Mouse (Mus musculus): ENCODE measurements around the gene Vmo1. TPM values are rescaled to one million over a fixed set of nuclear protein-coding genes. Genes with fewer than 3 reads are reported as not detected.
"Not testable (repeated sequence)": the region's sequence is repeated elsewhere in the genome, so short reads cannot be mapped to it uniquely, and the experiment has no call there.

Gene Vmo1
- polyA plus RNA-seq, 1 experiment from 2014 or later, result 0.34 TPM

- Histone ChIP-seq H3K4me1 (peaks cover 9% of the 10 kb centered on the region), H3K27me3 (peaks cover 39% of the 10 kb centered on the region), H3K36me3 (no peaks in the 10 kb centered on the region), H3K9ac (peak overlapping the region; percentile 73), H3K4me3 (peak overlapping the region; percentile 56), H3K27ac (no peak overlapping the region), H3K4me2 (replicated peaks) (peak overlapping the region; percentile 86), H3K9me3 (replicated peaks) (no peaks in the 10 kb centered on the region)
- no peak for ATAC-seq (ENCODE audit: low FRiP score)
- 24% methylated on average over 9 of the region's 9 CpGs for WGBS
These were observed 25.0 kb upstream of the Vmo1 start for GRCm38 (mm10) chr11:70539423-70539822.

GRCm38 (mm10) chr11:70532839-70533238 lies 18.4 kb upstream of the Vmo1 start, which contains the start of gene Gm40193:
Gene Gm40193, minus strand, starts transcription at chr11:70532939.
- Histone ChIP-seq H3K27me3 (no peaks in the 10 kb centered on the region), H3K27ac (no peak within 1 kb of the TSS), H3K4me1 (no peaks in the 10 kb centered on the region), H3K9ac (no peak within 1 kb of the TSS), H3K9me3 (replicated peaks) (no peaks in the 10 kb centered on the region), H3K36me3 (peaks cover 14% of the 10 kb centered on the region), H3K4me3 (no peak within 1 kb of the TSS), H3K4me2 (replicated peaks) (no peak within 1 kb of the TSS)
- no peak for ATAC-seq (ENCODE audit: low FRiP score)
- 84% methylated on average over 6 of the region's 6 CpGs for WGBS

DNA sequence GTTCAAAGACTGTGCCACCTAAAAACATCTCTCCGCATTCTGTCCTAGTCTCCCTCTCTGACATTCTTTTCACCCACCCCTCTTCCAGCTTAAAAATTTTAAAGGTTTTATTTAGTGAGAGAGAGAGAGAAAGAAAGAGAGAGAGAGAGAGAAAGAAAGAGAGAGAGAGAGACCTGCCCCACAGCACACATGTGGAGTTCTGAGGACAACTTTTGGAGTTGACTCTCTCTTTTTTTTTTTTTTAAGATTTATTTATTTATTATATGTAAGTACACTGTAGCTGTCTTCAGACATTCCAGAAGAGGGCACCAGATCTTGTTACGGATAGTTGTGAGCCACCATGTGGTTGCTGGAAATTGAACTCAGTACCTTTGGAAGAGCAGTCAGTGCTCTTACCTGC lies 16.6 kb upstream of the Vmo1 start:
- H3K9me3 ChIP-seq (replicated peaks); ATAC-seq (ENCODE audit: low FRiP score); H3K9ac ChIP-seq; H3K4me2 ChIP-seq (replicated peaks); H3K27me3 ChIP-seq; H3K4me3 ChIP-seq; H3K4me1 ChIP-seq; H3K27ac ChIP-seq: not testable (repeated sequence)
- H3K36me3 ChIP-seq, result peaks cover 29% of the 10 kb centered on the region
- 79% methylated on average over 2 of the region's 2 CpGs for WGBS

DNA sequence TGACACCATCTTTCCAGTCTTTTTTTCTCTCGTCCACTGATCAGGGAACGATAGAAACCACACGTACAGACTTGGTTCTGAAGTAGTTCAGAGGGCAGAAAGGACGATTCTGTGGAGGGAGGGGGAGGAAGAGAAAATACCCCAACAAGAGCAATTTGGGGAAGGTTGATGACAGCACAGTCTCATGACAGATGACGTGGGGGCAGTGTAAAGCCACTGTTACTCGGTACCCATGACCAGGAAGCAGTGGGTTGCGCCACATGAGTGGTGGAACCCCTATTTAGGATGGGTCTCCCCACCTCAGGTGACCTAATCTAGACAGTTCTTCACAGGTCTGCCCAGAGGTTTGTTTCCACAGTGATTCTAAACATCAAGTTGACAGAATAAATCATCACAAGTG lies 14.2 kb upstream of the Vmo1 start:
- Histone ChIP-seq H3K4me3 (no peak overlapping the region), H3K36me3 (peaks cover 29% of the 10 kb centered on the region), H3K4me1 (peaks cover 5% of the 10 kb centered on the region), H3K27me3 (no peaks in the 10 kb centered on the region), H3K4me2 (replicated peaks) (no peak overlapping the region), H3K27ac (no peak overlapping the region), H3K9me3 (replicated peaks) (no peaks in the 10 kb centered on the region), H3K9ac (no peak overlapping the region)
- ATAC-seq (ENCODE audit: low FRiP score), result no peak
- WGBS, result 93% methylated on average over 7 of the region's 7 CpGs

GRCm38 (mm10) chr11:70526211-70526610 lies 11.8 kb upstream of the Vmo1 start:
- no peak for ATAC-seq (ENCODE audit: low FRiP score)
- Histone ChIP-seq H3K9ac (peak overlapping the region; percentile 79), H3K27ac (no peak overlapping the region), H3K4me3 (peak overlapping the region; percentile 71), H3K4me1 (peaks cover 5% of the 10 kb centered on the region), H3K36me3 (peaks cover 29% of the 10 kb centered on the region), H3K9me3 (replicated peaks) (no peaks in the 10 kb centered on the region), H3K4me2 (replicated peaks) (peak overlapping the region; percentile 75), H3K27me3 (no peaks in the 10 kb centered on the region)
- 90% methylated on average over 12 of the region's 12 CpGs for WGBS

DNA sequence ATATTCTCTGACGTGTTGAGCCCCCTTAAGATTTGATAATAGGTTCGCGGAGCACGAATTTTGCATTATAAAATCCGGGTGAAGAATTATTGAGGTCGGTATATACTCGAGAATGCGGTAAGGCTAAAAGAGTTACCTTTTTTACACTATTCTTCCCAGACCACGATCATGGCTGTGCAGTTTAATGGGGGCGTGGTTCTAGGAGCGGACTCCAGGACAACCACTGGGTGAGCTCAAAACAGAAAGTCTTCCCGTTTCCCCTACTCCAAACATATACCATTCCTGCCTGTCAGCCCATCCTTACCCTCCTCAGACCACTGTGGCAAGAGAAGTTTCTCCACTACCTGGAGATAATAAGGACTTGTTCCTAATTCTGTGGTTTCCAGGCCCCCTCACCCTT lies 11.3 kb upstream of the Vmo1 start:
- WGBS, result 4% methylated on average over 12 of the region's 12 CpGs
- ATAC-seq (ENCODE audit: low FRiP score), result peak; percentile 53
- Histone ChIP-seq H3K4me2 (replicated peaks) (peak overlapping the region; percentile 75), H3K36me3 (peaks cover 29% of the 10 kb centered on the region), H3K27me3 (no peaks in the 10 kb centered on the region), H3K9me3 (replicated peaks) (no peaks in the 10 kb centered on the region), H3K27ac (peak overlapping the region; percentile 68; the same call in 1 of the 2 replicates), H3K9ac (peak overlapping the region; percentile 79), H3K4me3 (peak overlapping the region; percentile 71), H3K4me1 (peaks cover 5% of the 10 kb centered on the region)

DNA sequence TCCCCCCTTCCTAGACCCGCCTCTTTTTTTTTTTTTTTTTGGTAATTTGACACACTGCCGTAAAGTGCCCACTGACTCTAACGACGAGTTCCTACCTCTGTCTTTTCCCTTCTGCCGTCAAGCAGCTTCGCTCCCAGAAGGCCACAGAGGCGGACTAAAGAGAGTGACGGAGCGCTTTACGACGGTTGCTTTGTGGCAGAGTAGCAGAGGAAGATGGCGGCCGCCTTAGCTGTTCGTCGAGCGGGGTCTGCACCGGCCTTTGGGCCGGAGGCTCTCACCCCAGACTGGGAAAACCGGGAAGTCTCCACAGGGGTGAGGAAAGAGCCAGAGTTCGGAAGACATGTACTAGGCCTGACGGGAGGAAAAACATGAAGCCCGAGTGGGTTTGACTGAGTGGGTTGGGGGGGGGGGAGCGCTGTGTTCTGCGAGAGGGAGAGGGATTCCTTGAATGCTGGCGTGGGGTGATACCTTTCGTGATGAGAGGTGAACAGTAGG lies 10.8 kb upstream of the Vmo1 start, which contains the start of gene Psmb6:
Gene Psmb6 (plus strand): TSS at position 184 of the 495 bp plus-strand sequence.
- WGBS, result 1% methylated on average over 25 of the region's 26 CpGs
- Histone ChIP-seq H3K27me3 (no peaks in the 10 kb centered on the region), H3K27ac (peak within 1 kb of the TSS; percentile 68), H3K36me3 (peaks cover 29% of the 10 kb centered on the region), H3K4me3 (peak within 1 kb of the TSS; percentile 71), H3K4me1 (peaks cover 7% of the 10 kb centered on the region), H3K4me2 (replicated peaks) (peak within 1 kb of the TSS; percentile 75), H3K9me3 (replicated peaks) (no peaks in the 10 kb centered on the region), H3K9ac (peak within 1 kb of the TSS; percentile 79)
- peak; percentile 95 for ATAC-seq (ENCODE audit: low FRiP score)

GRCm38 (mm10) chr11:70524782-70525181 lies 10.4 kb upstream of the Vmo1 start:
- 7% methylated on average over 8 of the region's 8 CpGs for WGBS
- Histone ChIP-seq H3K9me3 (replicated peaks) (no peaks in the 10 kb centered on the region), H3K36me3 (peaks cover 29% of the 10 kb centered on the region), H3K4me3 (peak overlapping the region; percentile 71), H3K4me1 (peaks cover 11% of the 10 kb centered on the region), H3K4me2 (replicated peaks) (peak overlapping the region; percentile 49), H3K27me3 (peaks cover 2% of the 10 kb centered on the region; the same call in 1 of the 2 replicates), H3K27ac (no peak overlapping the region), H3K9ac (no peak overlapping the region; the same call in 1 of the 2 replicates)
- ATAC-seq (ENCODE audit: low FRiP score), result no peak

DNA sequence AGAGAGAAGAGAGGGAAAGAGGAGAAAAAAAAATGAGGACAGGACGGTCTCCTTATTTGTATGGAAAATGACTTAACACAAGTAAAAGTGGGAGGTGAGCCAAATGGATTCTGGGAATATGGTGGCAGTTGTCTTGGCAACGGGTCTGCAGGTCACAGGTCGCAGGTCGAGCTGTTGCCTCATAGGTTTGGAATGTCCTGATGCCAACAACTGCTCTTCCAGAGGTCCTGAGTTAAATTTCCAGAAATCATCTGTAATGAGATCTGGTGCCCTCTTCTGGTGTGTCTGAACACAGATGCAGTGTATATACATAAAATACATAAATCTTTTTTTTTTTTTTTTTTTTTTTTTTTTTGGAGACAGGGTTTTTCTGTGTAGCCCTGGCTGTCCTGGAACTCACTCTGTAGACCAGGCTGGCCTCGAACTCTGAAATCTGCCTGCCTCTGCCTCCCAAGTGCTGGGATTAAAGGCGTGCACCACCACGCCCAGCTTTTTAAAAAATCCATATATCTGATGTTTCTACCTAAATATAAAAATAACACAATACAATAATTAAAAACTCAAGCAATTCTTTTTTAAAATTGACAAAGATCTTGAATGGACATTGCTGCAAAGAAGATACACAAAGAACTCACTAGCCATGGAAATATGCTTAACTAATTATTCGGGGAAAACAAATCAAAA lies 9.0 kb upstream of the Vmo1 start:
- whole genome bisulfite sequencing, result 87% methylated on average over 8 of the region's 8 CpGs
- not testable (repeated sequence) for H3K4me2 ChIP-seq (replicated peaks); H3K9me3 ChIP-seq (replicated peaks); ATAC-seq (ENCODE audit: low FRiP score); H3K27ac ChIP-seq; H3K9ac ChIP-seq; H3K4me3 ChIP-seq; H3K27me3 ChIP-seq
- Histone ChIP-seq H3K4me1 (peaks cover 11% of the 10 kb centered on the region), H3K36me3 (peaks cover 20% of the 10 kb centered on the region)

DNA sequence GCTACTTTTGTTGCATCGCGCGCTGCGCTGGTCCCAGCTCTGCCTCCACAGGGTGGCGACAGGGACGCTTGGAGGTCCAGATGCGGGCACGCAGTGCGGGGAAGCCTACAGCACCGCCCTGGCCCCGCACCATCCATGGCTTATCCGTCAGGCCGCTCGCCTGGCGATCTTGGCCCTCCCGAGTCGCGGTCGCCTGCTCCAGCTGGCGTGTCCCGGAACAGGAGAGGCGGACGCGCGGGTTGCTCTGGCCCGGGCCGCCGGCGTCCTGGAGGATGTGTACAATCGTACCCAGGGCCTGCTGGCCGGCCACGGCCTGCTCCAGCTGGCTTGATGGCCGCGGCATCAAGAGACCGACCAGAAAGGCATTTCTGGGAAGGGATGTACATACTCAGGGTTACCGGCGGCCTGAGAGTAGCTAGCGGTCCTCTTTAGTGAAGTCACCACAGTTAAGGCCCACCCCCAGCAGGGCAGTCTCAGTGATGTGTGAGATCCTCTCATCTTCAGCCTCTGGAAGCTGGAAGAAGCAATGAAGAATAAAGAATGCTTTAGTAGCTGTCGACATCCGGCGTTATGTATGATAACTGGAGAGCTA lies 5.9 kb upstream of the Vmo1 start:
- no peaks in the 10 kb centered on the region for H3K36me3 ChIP-seq
- ATAC-seq (ENCODE audit: low FRiP score), result no peak; the same call in 1 of the 2 replicates
- peak overlapping the region; percentile 42 for H3K4me2 ChIP-seq (replicated peaks)
- H3K4me3 ChIP-seq, result peak overlapping the region; percentile 25
- peak overlapping the region; percentile 36; the same call in 1 of the 2 replicates for H3K27ac ChIP-seq
- H3K9me3 ChIP-seq (replicated peaks), result no peaks in the 10 kb centered on the region
- 17% methylated on average over 41 of the region's 41 CpGs for WGBS
- H3K4me1 ChIP-seq, result peaks cover 6% of the 10 kb centered on the region; the same call in 1 of the 2 replicates
- H3K27me3 ChIP-seq, result peaks cover 5% of the 10 kb centered on the region; the same call in 1 of the 2 replicates
- peak overlapping the region; percentile 44 for H3K9ac ChIP-seq

DNA sequence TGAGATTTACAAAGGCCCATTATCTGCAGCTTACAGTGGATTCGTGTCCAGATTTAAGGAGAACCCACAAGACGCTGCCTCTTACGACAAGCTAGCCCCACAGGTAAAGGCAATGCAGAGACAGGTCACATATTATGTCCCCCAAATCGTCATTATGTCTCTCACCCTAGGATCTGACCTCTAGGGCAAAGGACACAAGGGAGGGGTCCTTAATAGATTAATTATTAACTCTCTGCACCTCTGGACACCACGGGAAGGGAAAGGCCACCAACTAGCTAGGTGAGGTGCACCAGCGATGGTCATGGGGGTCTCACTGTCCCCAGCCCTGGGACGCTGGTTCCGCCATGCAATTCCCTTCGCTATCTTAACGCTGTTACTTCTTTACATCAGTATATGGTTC lies 4.5 kb upstream of the Vmo1 start, which contains the start of gene Gltpd2:
Gene Gltpd2 (plus strand): TSS at position 274 of the 400 bp plus-strand sequence.
- no peak for ATAC-seq (ENCODE audit: low FRiP score)
- H3K36me3 ChIP-seq, result no peaks in the 10 kb centered on the region

DNA sequence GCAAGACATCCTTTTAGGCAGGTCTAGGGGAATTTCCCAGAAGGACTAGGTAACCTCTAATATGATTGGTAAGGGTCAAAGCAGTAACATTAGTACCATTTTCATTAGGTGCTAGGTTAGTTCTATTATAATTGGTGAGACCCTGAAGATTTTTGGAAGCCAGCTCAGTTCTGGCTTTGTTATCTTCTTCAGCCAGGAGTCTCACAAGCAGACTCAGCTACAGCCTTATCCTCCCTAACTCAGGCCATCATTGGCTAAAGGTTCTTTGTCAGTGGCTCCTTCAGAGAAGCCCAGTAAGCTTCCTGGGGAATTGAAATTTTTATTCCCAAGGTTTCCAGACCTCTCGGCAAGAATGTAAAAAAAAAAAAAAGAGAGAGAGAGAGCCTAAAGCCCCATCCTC lies 4.0 kb upstream of the Vmo1 start:
- no peaks in the 10 kb centered on the region for H3K9me3 ChIP-seq (replicated peaks)
- no peak overlapping the region for H3K4me2 ChIP-seq (replicated peaks)
- peaks cover 6% of the 10 kb centered on the region; the same call in 1 of the 2 replicates for H3K4me1 ChIP-seq
- H3K27ac ChIP-seq, result no peak overlapping the region
- peaks cover 5% of the 10 kb centered on the region; the same call in 1 of the 2 replicates for H3K27me3 ChIP-seq
- no peak overlapping the region for H3K4me3 ChIP-seq
- no peaks in the 10 kb centered on the region for H3K36me3 ChIP-seq
- H3K9ac ChIP-seq, result no peak overlapping the region
- ATAC-seq (ENCODE audit: low FRiP score), result no peak
- WGBS, result 72% methylated on average over 1 of the region's 1 CpGs

More for the DNA sequence above, 4.5 kb upstream of the Vmo1 start, which contains the start of gene Gltpd2:
- Histone ChIP-seq H3K4me3 (peak within 1 kb of the TSS; percentile 25), H3K27ac (no peak within 1 kb of the TSS), H3K9ac (peak within 1 kb of the TSS; percentile 44; the same call in 1 of the 2 replicates), H3K4me2 (replicated peaks) (peak within 1 kb of the TSS; percentile 42), H3K4me1 (peaks cover 6% of the 10 kb centered on the region; the same call in 1 of the 2 replicates), H3K27me3 (peaks cover 5% of the 10 kb centered on the region; the same call in 1 of the 2 replicates), H3K9me3 (replicated peaks) (no peaks in the 10 kb centered on the region)
- WGBS, result 76% methylated on average over 10 of the region's 10 CpGs

Measured in hindbrain, embryonic 12.5 days (tissue).